Mouse (Mus musculus): ENCODE data around the gene 4930519P11Rik. TPM values are rescaled to one million over a fixed set of nuclear protein-coding genes. Genes with fewer than 3 reads are reported as not detected.
A peak's percentile ranks its signal among the peaks of the same experiment; 100 is the strongest.

The 4930519P11Rik gene
- polyA plus RNA-seq, 1 experiment from 2014 or later: 0.65 TPM

DNA sequence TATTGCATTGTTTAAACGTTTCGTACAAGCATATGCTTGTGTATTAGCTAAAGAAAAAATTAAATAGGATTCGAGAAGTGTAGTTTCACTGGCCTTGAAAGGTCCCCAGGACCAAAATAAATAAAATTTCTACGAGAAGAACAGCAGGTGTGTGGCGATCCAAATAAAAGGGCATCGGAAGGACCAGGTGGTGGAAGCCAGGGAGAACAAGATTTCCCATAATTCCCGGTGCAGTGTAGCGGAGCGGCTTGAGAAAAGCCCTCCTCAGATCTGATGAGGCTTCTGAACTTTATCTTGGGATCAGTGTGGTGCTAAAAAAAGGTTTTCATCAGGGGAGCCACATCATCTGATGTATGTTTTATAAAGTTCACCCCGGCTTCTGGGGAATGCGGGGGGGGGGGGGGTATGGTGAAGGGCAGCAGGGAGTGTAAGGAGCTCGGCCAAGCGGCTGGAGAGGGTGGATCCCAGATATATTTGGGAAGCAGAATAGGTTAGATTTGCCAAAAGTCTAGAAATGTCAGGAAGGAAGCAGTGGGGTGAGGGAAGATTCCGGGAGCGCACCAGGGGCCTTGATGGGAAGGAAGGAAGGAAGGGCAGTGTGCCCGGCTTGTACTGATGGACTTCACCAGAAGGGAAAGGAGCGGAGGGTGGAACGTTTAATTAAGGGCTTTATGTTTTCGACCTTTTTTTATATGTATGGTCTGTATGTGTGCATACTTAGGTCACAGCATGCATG, 1.8 kb upstream of the 4930519P11Rik start:
- peaks cover 8% of the 10 kb centered on the region; the same call in 1 of the 2 replicates for H3K4me1 ChIP-seq (ENCODE audit: control insufficient read depth, insufficient read depth, low read length)
- H3K27ac ChIP-seq (ENCODE audit: low read depth, low read length): no peak overlapping the region
- H3K36me3 ChIP-seq (ENCODE audit: control insufficient read depth, insufficient read depth, low read length): no peaks in the 10 kb centered on the region
- H3K4me2 ChIP-seq (ENCODE audit: low read length): 0 out of 2 replicates have a peak overlapping the region, but pooled peaks have one; percentile 73
- DNase-seq (ENCODE audit: low spot score) (peak; percentile 11), ATAC-seq (no peak)
- H3K9me3 ChIP-seq (replicated peaks; ENCODE audit: control insufficient read depth, low read length): no peaks in the 10 kb centered on the region
- H3K9ac ChIP-seq (ENCODE audit: low read length): no peak overlapping the region
- 79% methylated on average over 19 of the region's 19 CpGs for WGBS
- no peaks in the 10 kb centered on the region for H3K27me3 ChIP-seq (replicated peaks; ENCODE audit: control insufficient read depth, insufficient read depth, low read length)
- H3K4me3 ChIP-seq (ENCODE audit: low read depth, low read length): no peak overlapping the region

GRCm38 (mm10) chr2:154609050-154609767, 4.0 kb downstream of the 4930519P11Rik start:
- Histone ChIP-seq H3K27me3 (replicated peaks; ENCODE audit: control insufficient read depth, insufficient read depth, low read length) (no peaks in the 10 kb centered on the region), H3K36me3 (ENCODE audit: control insufficient read depth, insufficient read depth, low read length) (no peaks in the 10 kb centered on the region), H3K4me3 (ENCODE audit: low read depth, low read length) (no peak overlapping the region), H3K9me3 (replicated peaks; ENCODE audit: control insufficient read depth, low read length) (no peaks in the 10 kb centered on the region), H3K9ac (ENCODE audit: low read length) (no peak overlapping the region), H3K4me1 (ENCODE audit: control insufficient read depth, insufficient read depth, low read length) (peaks cover 6% of the 10 kb centered on the region; the same call in 1 of the 2 replicates), H3K4me2 (ENCODE audit: low read length) (no peak overlapping the region), H3K27ac (ENCODE audit: low read depth, low read length) (no peak overlapping the region)
- WGBS: 72% methylated on average over 10 of the region's 10 CpGs
- no peak for ATAC-seq
- DNase-seq (ENCODE audit: low spot score): no peak

DNA sequence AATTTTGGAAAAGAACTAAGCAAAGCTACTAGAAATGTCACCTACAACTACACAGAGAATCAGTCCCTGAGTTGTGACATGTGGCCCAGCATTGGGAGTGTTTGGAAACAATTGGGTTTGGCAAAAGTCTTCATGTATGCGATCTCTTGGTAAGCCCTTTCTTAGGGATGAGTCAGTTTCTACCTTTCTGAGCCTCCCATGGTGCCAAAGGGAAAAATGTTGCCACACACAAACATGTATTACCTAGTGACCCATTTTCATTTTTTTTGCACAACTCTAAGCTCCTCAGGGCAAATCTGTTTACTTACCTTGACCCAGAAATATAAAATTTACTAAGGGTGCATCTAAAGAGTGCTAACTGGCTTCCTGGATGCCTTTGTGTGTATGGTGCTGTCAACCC, 6.3 kb downstream of the 4930519P11Rik start:
- no peak overlapping the region for H3K4me3 ChIP-seq (ENCODE audit: low read depth, low read length)
- 84% methylated on average over 1 of the region's 1 CpGs for WGBS
- ATAC-seq (no peak), DNase-seq (ENCODE audit: low spot score) (no peak)
- no peak overlapping the region for H3K4me2 ChIP-seq (ENCODE audit: low read length)
- H3K27ac ChIP-seq (ENCODE audit: low read depth, low read length): no peak overlapping the region
- no peaks in the 10 kb centered on the region for H3K27me3 ChIP-seq (replicated peaks; ENCODE audit: control insufficient read depth, insufficient read depth, low read length)
- H3K9ac ChIP-seq (ENCODE audit: low read length): no peak overlapping the region
- no peaks in the 10 kb centered on the region for H3K9me3 ChIP-seq (replicated peaks; ENCODE audit: control insufficient read depth, low read length)
- peaks cover 5% of the 10 kb centered on the region for H3K4me1 ChIP-seq (ENCODE audit: control insufficient read depth, insufficient read depth, low read length)
- H3K36me3 ChIP-seq (ENCODE audit: control insufficient read depth, insufficient read depth, low read length): no peaks in the 10 kb centered on the region

DNA sequence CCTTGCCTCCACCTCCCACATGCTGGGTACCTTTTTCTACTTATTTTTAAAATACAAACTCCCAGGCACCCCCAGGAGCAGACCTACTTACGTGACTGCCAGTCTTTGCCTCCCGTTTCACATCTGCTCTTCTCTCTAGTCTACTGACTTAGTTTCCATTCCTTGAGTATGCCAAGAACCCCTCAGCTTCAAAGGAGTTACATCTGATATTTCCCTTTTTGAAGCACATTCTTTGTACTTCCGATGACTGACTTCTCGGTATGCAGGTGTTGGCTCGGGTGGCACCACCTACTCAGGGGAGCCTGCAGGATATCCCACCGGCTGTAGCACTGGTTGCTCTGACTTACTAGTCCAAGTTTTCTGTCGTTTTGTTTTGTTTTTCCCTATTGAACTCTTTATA, 9.1 kb downstream of the 4930519P11Rik start:
- WGBS: 51% methylated on average over 7 of the region's 7 CpGs
- ATAC-seq (no peak), DNase-seq (ENCODE audit: low spot score) (no peak)
- H3K4me1 ChIP-seq (ENCODE audit: control insufficient read depth, insufficient read depth, low read length): peaks cover 5% of the 10 kb centered on the region
- H3K4me3 ChIP-seq (ENCODE audit: low read depth, low read length): peak overlapping the region; percentile 8; the same call in 1 of the 2 replicates
- H3K9ac ChIP-seq (ENCODE audit: low read length): no peak overlapping the region
- no peak overlapping the region for H3K27ac ChIP-seq (ENCODE audit: low read depth, low read length)
- no peaks in the 10 kb centered on the region for H3K36me3 ChIP-seq (ENCODE audit: control insufficient read depth, insufficient read depth, low read length)
- no peaks in the 10 kb centered on the region for H3K27me3 ChIP-seq (replicated peaks; ENCODE audit: control insufficient read depth, insufficient read depth, low read length)
- H3K4me2 ChIP-seq (ENCODE audit: low read length): peak overlapping the region; percentile 40
- no peaks in the 10 kb centered on the region for H3K9me3 ChIP-seq (replicated peaks; ENCODE audit: control insufficient read depth, low read length)

DNA sequence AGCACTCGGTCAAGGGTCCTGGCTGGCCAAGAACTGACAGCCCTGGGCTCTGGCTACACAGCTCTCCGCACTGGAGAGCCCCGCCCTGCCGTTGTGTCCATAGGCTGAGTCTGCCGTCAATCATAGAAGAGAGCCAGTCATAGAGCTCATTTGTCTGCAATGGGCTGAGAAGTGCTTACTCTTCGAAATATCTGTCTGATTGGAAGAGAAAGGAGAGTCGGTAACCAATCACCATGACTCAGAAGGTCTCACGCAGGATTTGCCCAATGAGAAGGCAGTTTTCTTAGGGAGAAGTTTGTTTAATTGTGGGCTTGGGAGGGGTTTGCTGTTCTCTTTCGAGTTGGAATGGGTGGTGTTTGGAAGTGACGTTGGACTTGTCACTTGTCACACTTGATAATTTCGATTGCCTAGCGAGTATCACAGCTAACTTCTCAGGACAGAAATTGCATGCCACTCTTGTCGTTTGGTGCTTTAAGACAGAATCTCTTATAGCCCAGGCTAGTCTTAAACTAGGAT, 9.5 kb downstream of the 4930519P11Rik start, which contains the start of gene Pxmp4:
TSS of gene Pxmp4 (minus strand) at position 71 of the 516 bp plus-strand sequence.
- ATAC-seq (peak; percentile 100), DNase-seq (ENCODE audit: low spot score) (peak; percentile 98)
- H3K9ac ChIP-seq (ENCODE audit: low read length): peak within 1 kb of the TSS; percentile 60
- no peaks in the 10 kb centered on the region for H3K36me3 ChIP-seq (ENCODE audit: control insufficient read depth, insufficient read depth, low read length)
- no peaks in the 10 kb centered on the region for H3K27me3 ChIP-seq (replicated peaks; ENCODE audit: control insufficient read depth, insufficient read depth, low read length)
- H3K4me3 ChIP-seq (ENCODE audit: low read depth, low read length): peak within 1 kb of the TSS; percentile 50
- H3K4me2 ChIP-seq (ENCODE audit: low read length): peak within 1 kb of the TSS; percentile 53
- WGBS: under 1% methylated on average over 13 of the region's 13 CpGs
- peaks cover 5% of the 10 kb centered on the region for H3K4me1 ChIP-seq (ENCODE audit: control insufficient read depth, insufficient read depth, low read length)
- H3K27ac ChIP-seq (ENCODE audit: low read depth, low read length): no peak within 1 kb of the TSS
- H3K9me3 ChIP-seq (replicated peaks; ENCODE audit: control insufficient read depth, low read length): no peaks in the 10 kb centered on the region

DNA sequence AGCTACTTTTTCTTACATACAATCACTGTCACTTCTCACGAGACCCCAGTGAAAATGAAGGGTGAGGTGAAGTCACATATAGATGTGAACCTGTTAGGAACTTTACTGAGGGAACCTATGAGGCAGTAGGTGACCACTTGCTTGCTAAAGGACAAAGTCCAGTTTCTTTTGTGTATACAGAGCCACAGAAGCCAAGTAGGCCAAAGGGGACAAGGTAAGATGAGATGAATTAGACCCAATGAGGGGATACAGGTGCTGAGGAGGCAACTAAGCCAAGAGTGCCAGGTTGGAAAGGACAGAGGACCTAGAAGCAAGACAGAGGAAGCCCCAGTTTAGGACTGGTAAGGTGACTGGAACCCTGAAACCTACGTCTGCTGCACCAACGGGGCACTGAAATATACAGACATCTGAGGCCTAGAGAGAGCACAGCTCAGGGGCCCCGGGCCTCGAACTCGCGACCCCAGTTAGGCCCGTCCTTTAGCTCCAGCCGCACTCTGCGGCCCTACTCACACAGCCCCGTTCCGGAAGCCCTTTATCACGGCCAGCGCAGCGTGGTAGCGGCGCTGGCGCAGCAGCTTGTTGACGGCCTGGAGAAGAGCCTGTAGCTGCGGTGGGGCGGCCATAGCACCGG, 10.1 kb downstream of the 4930519P11Rik start:
- Histone ChIP-seq H3K9me3 (replicated peaks; ENCODE audit: control insufficient read depth, low read length) (no peaks in the 10 kb centered on the region), H3K4me2 (ENCODE audit: low read length) (peak overlapping the region; percentile 53), H3K27ac (ENCODE audit: low read depth, low read length) (no peak overlapping the region), H3K9ac (ENCODE audit: low read length) (peak overlapping the region; percentile 60), H3K4me1 (ENCODE audit: control insufficient read depth, insufficient read depth, low read length) (peaks cover 5% of the 10 kb centered on the region), H3K4me3 (ENCODE audit: low read depth, low read length) (peak overlapping the region; percentile 50), H3K36me3 (ENCODE audit: control insufficient read depth, insufficient read depth, low read length) (no peaks in the 10 kb centered on the region), H3K27me3 (replicated peaks; ENCODE audit: control insufficient read depth, insufficient read depth, low read length) (no peaks in the 10 kb centered on the region)
- 21% methylated on average over 22 of the region's 22 CpGs for WGBS
- no peak for DNase-seq (ENCODE audit: low spot score)
- ATAC-seq: no peak

GRCm38 (mm10) chr2:154601324-154601723, 11.9 kb downstream of the 4930519P11Rik start:
- no peak overlapping the region for H3K9ac ChIP-seq (ENCODE audit: low read length)
- H3K27ac ChIP-seq (ENCODE audit: low read depth, low read length): no peak overlapping the region
- 71% methylated on average over 3 of the region's 3 CpGs for WGBS
- no peak overlapping the region for H3K4me3 ChIP-seq (ENCODE audit: low read depth, low read length)
- DNase-seq (ENCODE audit: low spot score) (no peak), ATAC-seq (no peak)
- H3K4me2 ChIP-seq (ENCODE audit: low read length): no peak overlapping the region
- H3K36me3 ChIP-seq (ENCODE audit: control insufficient read depth, insufficient read depth, low read length): no peaks in the 10 kb centered on the region
- H3K4me1 ChIP-seq (ENCODE audit: control insufficient read depth, insufficient read depth, low read length): peaks cover 5% of the 10 kb centered on the region
- no peaks in the 10 kb centered on the region for H3K9me3 ChIP-seq (replicated peaks; ENCODE audit: control insufficient read depth, low read length)
- no peaks in the 10 kb centered on the region for H3K27me3 ChIP-seq (replicated peaks; ENCODE audit: control insufficient read depth, insufficient read depth, low read length)

DNA sequence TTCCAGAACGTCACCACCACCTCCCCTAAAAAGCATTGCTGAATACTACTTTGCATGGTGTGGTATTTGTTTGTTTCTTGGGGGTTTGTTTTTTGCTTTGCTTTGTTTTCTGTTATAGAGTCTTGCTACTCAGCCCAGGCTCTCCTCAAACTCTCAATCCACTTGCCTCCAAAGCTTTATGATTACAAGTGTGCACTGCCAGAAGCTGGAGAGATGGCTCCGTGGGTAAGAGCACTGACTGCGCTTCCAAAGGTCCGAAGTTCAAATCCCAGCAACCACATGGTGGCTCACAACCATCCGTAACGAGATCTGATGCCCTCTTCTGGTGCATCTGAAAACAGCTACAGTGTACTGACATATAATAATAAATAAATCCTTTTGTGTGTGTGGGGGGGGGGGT, 12.7 kb downstream of the 4930519P11Rik start:
- H3K9ac ChIP-seq (ENCODE audit: low read length): no peak overlapping the region
- ATAC-seq (no peak), DNase-seq (ENCODE audit: low spot score) (no peak)
- no peak overlapping the region for H3K27ac ChIP-seq (ENCODE audit: low read depth, low read length)
- no peaks in the 10 kb centered on the region for H3K9me3 ChIP-seq (replicated peaks; ENCODE audit: control insufficient read depth, low read length)
- no peaks in the 10 kb centered on the region for H3K27me3 ChIP-seq (replicated peaks; ENCODE audit: control insufficient read depth, insufficient read depth, low read length)
- peaks cover 5% of the 10 kb centered on the region for H3K4me1 ChIP-seq (ENCODE audit: control insufficient read depth, insufficient read depth, low read length)
- no peaks in the 10 kb centered on the region for H3K36me3 ChIP-seq (ENCODE audit: control insufficient read depth, insufficient read depth, low read length)
- H3K4me3 ChIP-seq (ENCODE audit: low read depth, low read length): no peak overlapping the region
- no peak overlapping the region for H3K4me2 ChIP-seq (ENCODE audit: low read length)
- 67% methylated on average over 6 of the region's 6 CpGs for WGBS

All from forebrain, embryonic 14.5 days (tissue).